Mouse (Mus musculus): ENCODE results near the gene Trpc7. TPM values are rescaled to one million over a fixed set of nuclear protein-coding genes. Genes with fewer than 3 reads are reported as not detected.

Gene Trpc7
- polyA plus RNA-seq, 1 experiment from 2014 or later: 0.04 TPM

GRCm38 (mm10) chr13:56781697-56782096 is 114.1 kb downstream of the Trpc7 start:
- H3K9ac ChIP-seq: no peak overlapping the region
- H3K4me3 ChIP-seq: no peak overlapping the region
- WGBS: 73% methylated on average over 3 of the region's 3 CpGs
- H3K4me1 ChIP-seq: no peaks in the 10 kb centered on the region
- ATAC-seq (ENCODE audit: borderline replicate concordance, extremely low read depth, low FRiP score, low TSS enrichment): no peak
- H3K36me3 ChIP-seq: no peaks in the 10 kb centered on the region
- H3K9me3 ChIP-seq: no peaks in the 10 kb centered on the region
- no peak overlapping the region for H3K27ac ChIP-seq
- H3K27me3 ChIP-seq: no peaks in the 10 kb centered on the region
- no peak overlapping the region for H3K4me2 ChIP-seq

- ATAC-seq (ENCODE audit: borderline replicate concordance, extremely low read depth, low FRiP score, low TSS enrichment): no peak
- H3K4me2 ChIP-seq: no peak overlapping the region
- no peaks in the 10 kb centered on the region for H3K9me3 ChIP-seq
- no peak overlapping the region for H3K27ac ChIP-seq
- no peaks in the 10 kb centered on the region for H3K27me3 ChIP-seq
- H3K4me3 ChIP-seq: no peak overlapping the region
- H3K9ac ChIP-seq: no peak overlapping the region
- H3K4me1 ChIP-seq: no peaks in the 10 kb centered on the region
- no peaks in the 10 kb centered on the region for H3K36me3 ChIP-seq
- 66% methylated on average over 13 of the region's 13 CpGs for WGBS
These were observed 114.9 kb downstream of the Trpc7 start for GRCm38 (mm10) chr13:56780746-56781469.

- no peak for ATAC-seq (ENCODE audit: borderline replicate concordance, extremely low read depth, low FRiP score, low TSS enrichment)
- H3K4me1 ChIP-seq: peaks cover 5% of the 10 kb centered on the region
- WGBS: 52% methylated on average over 5 of the region's 5 CpGs
These were observed 121.5 kb downstream of the Trpc7 start for GRCm38 (mm10) chr13:56774304-56774703.

GRCm38 (mm10) chr13:56773262-56773870 is 122.4 kb downstream of the Trpc7 start:
- H3K4me1 ChIP-seq: peaks cover 5% of the 10 kb centered on the region
- H3K9me3 ChIP-seq: no peaks in the 10 kb centered on the region
- H3K27ac ChIP-seq: no peak overlapping the region
- no peak overlapping the region for H3K4me3 ChIP-seq
- H3K36me3 ChIP-seq: no peaks in the 10 kb centered on the region
- no peak overlapping the region for H3K4me2 ChIP-seq
- 25% methylated on average over 14 of the region's 14 CpGs for WGBS
- no peaks in the 10 kb centered on the region for H3K27me3 ChIP-seq
- no peak overlapping the region for H3K9ac ChIP-seq
- ATAC-seq (ENCODE audit: borderline replicate concordance, extremely low read depth, low FRiP score, low TSS enrichment): no peak

More at GRCm38 (mm10) chr13:56774304-56774703, 121.5 kb downstream of the Trpc7 start:
- Histone ChIP-seq H3K27me3 (no peaks in the 10 kb centered on the region), H3K4me2 (no peak overlapping the region), H3K9me3 (no peaks in the 10 kb centered on the region), H3K36me3 (no peaks in the 10 kb centered on the region), H3K9ac (no peak overlapping the region), H3K4me3 (no peak overlapping the region), H3K27ac (no peak overlapping the region)

- ATAC-seq (ENCODE audit: borderline replicate concordance, extremely low read depth, low FRiP score, low TSS enrichment): no peak
- Histone ChIP-seq H3K9me3 (no peaks in the 10 kb centered on the region), H3K9ac (no peak overlapping the region), H3K36me3 (no peaks in the 10 kb centered on the region), H3K4me2 (no peak overlapping the region), H3K27ac (no peak overlapping the region), H3K4me1 (peaks cover 5% of the 10 kb centered on the region), H3K27me3 (no peaks in the 10 kb centered on the region), H3K4me3 (no peak overlapping the region)
- WGBS: 45% methylated on average over 3 of the region's 3 CpGs
These were observed 123.2 kb downstream of the Trpc7 start for GRCm38 (mm10) chr13:56772592-56772991.

- Histone ChIP-seq H3K4me1 (peaks cover 15% of the 10 kb centered on the region), H3K4me3 (no peak overlapping the region), H3K4me2 (no peak overlapping the region), H3K9me3 (no peaks in the 10 kb centered on the region), H3K27ac (no peak overlapping the region), H3K36me3 (no peaks in the 10 kb centered on the region), H3K27me3 (no peaks in the 10 kb centered on the region), H3K9ac (no peak overlapping the region)
- WGBS: 66% methylated on average over 5 of the region's 5 CpGs
- no peak for ATAC-seq (ENCODE audit: borderline replicate concordance, extremely low read depth, low FRiP score, low TSS enrichment)
These were observed 125.0 kb downstream of the Trpc7 start for GRCm38 (mm10) chr13:56770786-56771185.

- Histone ChIP-seq H3K9ac (no peak overlapping the region), H3K4me1 (peaks cover 20% of the 10 kb centered on the region), H3K4me2 (no peak overlapping the region), H3K9me3 (no peaks in the 10 kb centered on the region), H3K4me3 (no peak overlapping the region), H3K27ac (no peak overlapping the region), H3K27me3 (no peaks in the 10 kb centered on the region), H3K36me3 (no peaks in the 10 kb centered on the region)
- no peak for ATAC-seq (ENCODE audit: borderline replicate concordance, extremely low read depth, low FRiP score, low TSS enrichment)
- WGBS: 25% methylated on average over 1 of the region's 1 CpGs
These were observed 125.6 kb downstream of the Trpc7 start for GRCm38 (mm10) chr13:56770136-56770578.

- H3K4me1 ChIP-seq: peaks cover 23% of the 10 kb centered on the region
- no peak overlapping the region for H3K9ac ChIP-seq
- H3K36me3 ChIP-seq: no peaks in the 10 kb centered on the region
- no peak for ATAC-seq (ENCODE audit: borderline replicate concordance, extremely low read depth, low FRiP score, low TSS enrichment)
- no peak overlapping the region for H3K27ac ChIP-seq
- 33% methylated on average over 4 of the region's 4 CpGs for WGBS
- no peaks in the 10 kb centered on the region for H3K27me3 ChIP-seq
- H3K9me3 ChIP-seq: no peaks in the 10 kb centered on the region
- H3K4me2 ChIP-seq: no peak overlapping the region
- no peak overlapping the region for H3K4me3 ChIP-seq
These were observed 126.4 kb downstream of the Trpc7 start for GRCm38 (mm10) chr13:56769431-56769830.

- Histone ChIP-seq H3K4me1 (peaks cover 23% of the 10 kb centered on the region), H3K9ac (no peak overlapping the region), H3K4me2 (no peak overlapping the region), H3K9me3 (no peaks in the 10 kb centered on the region), H3K4me3 (no peak overlapping the region), H3K27me3 (no peaks in the 10 kb centered on the region), H3K36me3 (no peaks in the 10 kb centered on the region), H3K27ac (0 out of 2 replicates have a peak overlapping the region, but pooled peaks have one; percentile 38)
- 29% methylated on average over 5 of the region's 5 CpGs for WGBS
- no peak for ATAC-seq (ENCODE audit: borderline replicate concordance, extremely low read depth, low FRiP score, low TSS enrichment)
These were observed 129.6 kb downstream of the Trpc7 start for GRCm38 (mm10) chr13:56766211-56766610.

- WGBS: 22% methylated on average over 25 of the region's 25 CpGs
- ATAC-seq (ENCODE audit: borderline replicate concordance, extremely low read depth, low FRiP score, low TSS enrichment): peak; percentile 40; the same call in 1 of the 2 replicates
- H3K9ac ChIP-seq: no peak overlapping the region
These were observed 130.3 kb downstream of the Trpc7 start for GRCm38 (mm10) chr13:56765284-56766032.

GRCm38 (mm10) chr13:56762446-56763229 is 133.2 kb downstream of the Trpc7 start:
- Histone ChIP-seq H3K4me3 (no peak overlapping the region), H3K27ac (no peak overlapping the region), H3K36me3 (no peaks in the 10 kb centered on the region), H3K4me2 (no peak overlapping the region), H3K4me1 (peaks cover 28% of the 10 kb centered on the region), H3K27me3 (no peaks in the 10 kb centered on the region), H3K9me3 (no peaks in the 10 kb centered on the region), H3K9ac (no peak overlapping the region)
- ATAC-seq (ENCODE audit: borderline replicate concordance, extremely low read depth, low FRiP score, low TSS enrichment): no peak
- WGBS: 33% methylated on average over 13 of the region's 13 CpGs

More at GRCm38 (mm10) chr13:56765284-56766032, 130.3 kb downstream of the Trpc7 start:
- Histone ChIP-seq H3K9me3 (no peaks in the 10 kb centered on the region), H3K36me3 (no peaks in the 10 kb centered on the region), H3K4me3 (peak overlapping the region; percentile 16), H3K27me3 (no peaks in the 10 kb centered on the region), H3K4me1 (peaks cover 23% of the 10 kb centered on the region), H3K4me2 (peak overlapping the region; percentile 53), H3K27ac (peak overlapping the region; percentile 38)
